Mouse (Mus musculus) hematopoietic multipotent progenitor cell, adult 10-12 weeks (in vitro differentiated cells): ENCODE data around the gene Gm49318. TPM values are rescaled to one million over a fixed set of nuclear protein-coding genes. Genes with fewer than 3 reads are reported as not detected.

Experiments used
- polyA plus RNA-seq: library from polyadenylated mRNA; stranded (reverse); fragments of >175 nt; gene quantifications from 2 replicates; pipeline ENCODE4 v1.2.3, GENCODE M21; 2012; ENCODE audit warnings: low replicate concordance

Gene Gm49318
- not detected in 2 replicates for polyA plus RNA-seq

GRCm38 (mm10) chr9:22070791-22071573, at the start of gene Gm49318, which contains the start of gene Zfp653:
Gene Gm49318, minus strand, starts transcription at chr9:22071259.
Gene Zfp653, minus strand, starts transcription at chr9:22071376.

GRCm38 (mm10) chr9:22116740-22117426, 45.8 kb upstream of the Gm49318 start, which contains the start of gene Elof1:
Gene Elof1, minus strand, starts transcription at chr9:22117172.

GRCm38 (mm10) chr9:22098993-22099696, 28.1 kb upstream of the Gm49318 start, which contains the start of gene Cnn1:
Gene Cnn1, plus strand, starts transcription at chr9:22099216.

GRCm38 (mm10) chr9:22085022-22085834, 14.2 kb upstream of the Gm49318 start, which contains the start of gene Ecsit:
Gene Ecsit, minus strand, starts transcription at chr9:22085438.

GRCm38 (mm10) chr9:22051958-22052254, 19.2 kb downstream of the Gm49318 start, which contains the start of gene Elavl3:
Gene Elavl3, minus strand, starts transcription at chr9:22052023.

GRCm38 (mm10) chr9:22002194-22003162, 68.6 kb downstream of the Gm49318 start, which contains the start of the genes Ccdc151 and Prkcsh:
Gene Ccdc151, minus strand, starts transcription at chr9:22002634.
Gene Prkcsh, plus strand, starts transcription at chr9:22002806.

GRCm38 (mm10) chr9:21989230-21990110, 81.6 kb downstream of the Gm49318 start, which contains the start of gene Rgl3:
Gene Rgl3, minus strand, starts transcription at chr9:21989446.

Other genes with a start within 250 kb of the Gm49318 start
- 0.15 and 1.3 TPM in 2 replicates for gene Angptl8, start 235.7 kb downstream of the Gm49318 start, polyA plus RNA-seq
- 8.1 and 14.3 TPM in 2 replicates for gene Dock6, start 218.6 kb downstream of the Gm49318 start, polyA plus RNA-seq
- gene Rab3d, start 153.1 kb downstream of the Gm49318 start, polyA plus RNA-seq: 10.7 and 28.7 TPM in 2 replicates
- not detected in 2 replicates for gene Ccdc159, start 143.8 kb downstream of the Gm49318 start, polyA plus RNA-seq
- 5.2 and 8.3 TPM in 2 replicates for gene Tmem205, start 143.7 kb downstream of the Gm49318 start, polyA plus RNA-seq
- gene Plppr2, start 134.2 kb downstream of the Gm49318 start, polyA plus RNA-seq: 4.2 and 8.8 TPM in 2 replicates
- gene Swsap1, start 115.5 kb downstream of the Gm49318 start, polyA plus RNA-seq: 8.5 and 16.9 TPM in 2 replicates
- gene Epor, start 107.8 kb downstream of the Gm49318 start, polyA plus RNA-seq: 12.6 and 83.6 TPM in 2 replicates
- 5.2 and 5.6 TPM in 2 replicates for gene Rgl3, start 81.8 kb downstream of the Gm49318 start, polyA plus RNA-seq
- gene Ccdc151, start 68.6 kb downstream of the Gm49318 start, polyA plus RNA-seq: 0.12 TPM in 2 replicates
- 81.6 and 112 TPM in 2 replicates for gene Prkcsh, start 68.5 kb downstream of the Gm49318 start, polyA plus RNA-seq
- 0.15 TPM in 1 of 2 replicates, not detected in the other for gene Elavl3, start 19.2 kb downstream of the Gm49318 start, polyA plus RNA-seq
- 22.4 and 38.4 TPM in 2 replicates for gene Zfp653, start 117 bp upstream of the Gm49318 start, polyA plus RNA-seq
- gene Ecsit, start 14.2 kb upstream of the Gm49318 start, polyA plus RNA-seq: 13.3 and 22.4 TPM in 2 replicates
- gene Cnn1, start 28.0 kb upstream of the Gm49318 start, polyA plus RNA-seq: not detected in 2 replicates
- gene Elof1, start 45.9 kb upstream of the Gm49318 start, polyA plus RNA-seq: 13.2 and 67.9 TPM in 2 replicates
- 89.9 and 193 TPM in 2 replicates for gene Acp5, start 64.5 kb upstream of the Gm49318 start, polyA plus RNA-seq
- gene Pigyl, start 85.6 kb upstream of the Gm49318 start, polyA plus RNA-seq: 34.8 and 51.2 TPM in 2 replicates
- not detected in 2 replicates for gene Zfp872, start 116.8 kb upstream of the Gm49318 start, polyA plus RNA-seq
- gene Zfp809, start 154.5 kb upstream of the Gm49318 start, polyA plus RNA-seq: 8.2 and 8.9 TPM in 2 replicates
- 0.11 and 0.25 TPM in 2 replicates for gene Zfp599, start 188.6 kb upstream of the Gm49318 start, polyA plus RNA-seq
- 6.7 and 7.2 TPM in 2 replicates for gene Zfp810, start 236.4 kb upstream of the Gm49318 start, polyA plus RNA-seq